Mouse (Mus musculus): ENCODE results near the gene Olfr20.

DNA sequence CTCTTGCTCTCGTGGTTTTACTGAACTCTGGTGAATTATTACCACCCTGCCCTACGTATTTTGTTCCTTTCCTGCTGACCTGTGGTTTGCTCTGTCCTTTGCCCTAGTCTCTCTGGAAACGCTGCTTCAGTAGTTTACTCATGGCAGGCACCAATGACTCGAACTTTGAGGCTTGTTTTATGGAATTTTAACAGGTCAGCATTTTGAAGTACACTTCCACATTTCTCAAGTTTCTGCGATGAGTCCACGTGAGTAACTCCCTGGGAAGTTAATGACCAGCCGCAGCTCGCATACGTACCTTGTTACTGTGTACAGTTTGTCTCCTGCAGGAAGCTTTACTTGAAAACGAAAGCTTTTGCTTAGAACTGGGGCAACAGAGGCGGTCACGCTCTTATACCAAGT, 24.1 kb upstream of the Olfr20 start:
- TF ChIP-seq CTCF (IDR thresholded peaks at IDR 0.05; ENCODE audit: low read depth) (no peak), EP300 (IDR thresholded peaks at IDR 0.05; ENCODE audit: low read depth) (no peak)

Measured in liver, embryonic 14.5 days (tissue).